Mouse (Mus musculus) cortical plate, adult 2 months (tissue): ENCODE measurements at regions not wholly inside any gene's neighbourhood (a gene's known extent, or its start where the extent isn't known, plus 50 kb on each side); places are given as distances from the start of the nearest gene placed in this dataset.
A peak's percentile ranks its signal among the peaks of the same experiment; 100 is the strongest.

Source experiments
- H3K27ac ChIP-seq: fragments of 200-500 bp; 2 replicates; pipeline ENCODE4 v1.5.1; 2012; ENCODE audit warnings: low read length, control low read depth, inconsistent platforms; ENCODE audit not compliant: insufficient read depth
- H3K4me1 ChIP-seq: fragments of 200-500 bp; 2 replicates; pipeline ENCODE4 v1.6.1; 2011; ENCODE audit warnings: low read length; ENCODE audit not compliant: control insufficient read depth, insufficient read depth
- H3K4me3 ChIP-seq: fragments of 200-500 bp; 2 replicates; pipeline ENCODE4 v1.5.1; 2011; ENCODE audit warnings: mild to moderate bottlenecking, low read length, control low read depth; ENCODE audit not compliant: insufficient read depth
- CTCF ChIP-seq: fragments of 200-500 bp; IDR thresholded peaks from 2 replicates; pipeline ENCODE4 v1.5.1; 2011; ENCODE audit warnings: mild to moderate bottlenecking, control low read depth, low read length; ENCODE audit not compliant: insufficient read depth; ENCODE audit errors: extremely low read depth
- POLR2A ChIP-seq: fragments of 200-500 bp; IDR thresholded peaks from 2 replicates; pipeline ENCODE4 v1.6.1; 2011; ENCODE audit warnings: mild to moderate bottlenecking, low read length, control low read depth; ENCODE audit not compliant: insufficient read depth; ENCODE audit errors: extremely low read depth

GRCm38 (mm10) chr3:19045933-19046332 lies 582.5 kb downstream of the 1700064H15Rik start:
- Histone ChIP-seq H3K4me3 (no peak overlapping the region), H3K27ac (no peak overlapping the region), H3K4me1 (no peaks in the 10 kb centered on the region)
- TF ChIP-seq POLR2A: no peak
- TF ChIP-seq CTCF: no peak

- no peak for TF ChIP-seq POLR2A
- TF ChIP-seq CTCF: no peak
- no peak overlapping the region for H3K4me3 ChIP-seq
- H3K27ac ChIP-seq: no peak overlapping the region
- no peaks in the 10 kb centered on the region for H3K4me1 ChIP-seq
Observed at GRCm38 (mm10) chr3:19046610-19047009, 581.9 kb downstream of the 1700064H15Rik start.

- Histone ChIP-seq H3K27ac (no peak overlapping the region), H3K4me3 (no peak overlapping the region), H3K4me1 (no peaks in the 10 kb centered on the region)
- no peak for TF ChIP-seq POLR2A
- TF ChIP-seq CTCF: no peak
Observed at GRCm38 (mm10) chr3:19055961-19056360, 572.5 kb downstream of the 1700064H15Rik start.

- no peaks in the 10 kb centered on the region for H3K4me1 ChIP-seq
- no peak overlapping the region for H3K4me3 ChIP-seq
- no peak overlapping the region for H3K27ac ChIP-seq
- no peak for TF ChIP-seq POLR2A
- no peak for TF ChIP-seq CTCF
Observed at GRCm38 (mm10) chr3:19056623-19057022, 571.9 kb downstream of the 1700064H15Rik start.

GRCm38 (mm10) chr3:19059906-19060870 lies 568.3 kb downstream of the 1700064H15Rik start:
- no peaks in the 10 kb centered on the region for H3K4me1 ChIP-seq
- TF ChIP-seq CTCF: no peak
- TF ChIP-seq POLR2A: no peak
- H3K4me3 ChIP-seq: no peak overlapping the region
- H3K27ac ChIP-seq: no peak overlapping the region

- no peak overlapping the region for H3K4me3 ChIP-seq
- TF ChIP-seq CTCF (no peak), POLR2A (no peak)
- H3K4me1 ChIP-seq: no peaks in the 10 kb centered on the region
- no peak overlapping the region for H3K27ac ChIP-seq
Observed at GRCm38 (mm10) chr3:19061488-19062248, 566.8 kb downstream of the 1700064H15Rik start.

GRCm38 (mm10) chr3:19062249-19062859 lies 566.1 kb downstream of the 1700064H15Rik start:
- TF ChIP-seq CTCF (peak; percentile 51; the same call in 1 of the 2 replicates), POLR2A (no peak)
- no peaks in the 10 kb centered on the region for H3K4me1 ChIP-seq
- no peak overlapping the region for H3K27ac ChIP-seq
- no peak overlapping the region for H3K4me3 ChIP-seq

GRCm38 (mm10) chr3:19067141-19067757 lies 561.2 kb downstream of the 1700064H15Rik start:
- Histone ChIP-seq H3K4me1 (no peaks in the 10 kb centered on the region), H3K27ac (no peak overlapping the region), H3K4me3 (no peak overlapping the region)
- no peak for TF ChIP-seq CTCF
- no peak for TF ChIP-seq POLR2A
